In genomic region chr16:57945404-57945803, GRCm38 (mm10) we compare ENCODE assay signal across 22 mouse cellular contexts.
"Had no signal": no experiment of that assay in that cellular context is flagged by ENCODE, and none has a peak within 500 bp of the region (broad histone marks: within the 10 kb centered on the region; RNA-seq: fewer than 3 reads in every experiment).

No protein-coding gene starts in this region.

- DNase-seq: kidney, adult 11 months; kidney, adult 9 months; kidney, postnatal 14 days; kidney, postnatal 4 days; left cerebral cortex, postnatal 4 days; liver; lung, adult 18-20 months; lung, postnatal 10 days; lung, postnatal 36 days; midbrain, embryonic 14.5 days; retina, postnatal 1 day; right cerebral cortex, postnatal 25 days; spleen, adult 18-20 months; thymus, postnatal 25 days had no signal

- H3K9me3 ChIP-seq: limb, embryonic 13.5 days; liver, embryonic 12.5 days; liver, embryonic 15.5 days; lung, embryonic 15.5 days; neural tube, embryonic 15.5 days; stomach, embryonic 15.5 days had no signal

- H3K27me3 ChIP-seq: limb, embryonic 13.5 days; liver, embryonic 12.5 days; liver, embryonic 15.5 days; lung, embryonic 15.5 days; megakaryocyte, embryonic 14.5 days; neural tube, embryonic 15.5 days; stomach, embryonic 15.5 days had no signal

- H3K4me2 ChIP-seq: limb, embryonic 13.5 days; liver, embryonic 12.5 days; liver, embryonic 15.5 days; lung, embryonic 15.5 days; neural tube, embryonic 15.5 days; stomach, embryonic 15.5 days had no signal

- H3K27ac ChIP-seq: limb, embryonic 13.5 days; liver, embryonic 12.5 days; liver, embryonic 15.5 days; lung, embryonic 15.5 days; neural tube, embryonic 15.5 days; stomach, embryonic 15.5 days had no signal

- H3K36me3 ChIP-seq: limb, embryonic 13.5 days; liver, embryonic 12.5 days; liver, embryonic 15.5 days; lung, embryonic 15.5 days; neural tube, embryonic 15.5 days; stomach, embryonic 15.5 days had no signal

- H3K4me1 ChIP-seq: liver, embryonic 12.5 days; liver, embryonic 15.5 days; lung, embryonic 15.5 days; megakaryocyte, embryonic 14.5 days; neural tube, embryonic 15.5 days; stomach, embryonic 15.5 days had no signal

- H3K4me3 ChIP-seq: limb, embryonic 13.5 days; liver, embryonic 12.5 days; liver, embryonic 15.5 days; lung, embryonic 15.5 days; megakaryocyte, embryonic 14.5 days; myocyte; neural tube, embryonic 15.5 days; stomach, embryonic 15.5 days had no signal

- H3K9ac ChIP-seq: limb, embryonic 13.5 days; liver, embryonic 12.5 days; liver, embryonic 15.5 days; lung, embryonic 15.5 days; neural tube, embryonic 15.5 days; stomach, embryonic 15.5 days had no signal

- ATAC-seq: liver, embryonic 12.5 days had no signal
